Mouse (Mus musculus) yolk sac, embryonic 10.5 days (tissue): ENCODE measurements around the gene Esyt3.

Experiments
- DNase-seq: peaks from one replicate; pipeline ENCODE4 v3.0.0-alpha.2; 2017; ENCODE audit warnings: low spot score

Gene Esyt3

DNA sequence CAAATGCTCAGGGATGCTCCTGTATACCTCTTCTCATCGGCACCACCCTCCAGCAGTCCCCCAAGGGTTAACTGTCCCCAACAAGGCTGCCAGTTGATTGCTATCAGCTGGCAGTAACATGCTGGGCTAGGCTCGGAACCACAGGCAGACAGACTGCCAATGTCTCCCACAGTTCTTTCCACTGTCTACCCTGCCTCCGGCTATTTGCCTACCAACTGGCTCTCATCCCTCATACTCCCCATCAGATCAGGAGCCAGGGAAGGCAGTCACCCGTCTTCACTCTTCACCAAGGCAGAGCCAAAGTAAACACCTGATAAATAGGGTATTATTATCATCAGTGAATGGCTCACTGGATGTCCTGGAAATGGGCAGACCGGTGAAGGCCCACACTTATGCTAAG lies 3.6 kb downstream of the Esyt3 start:
- no peak for DNase-seq

DNA sequence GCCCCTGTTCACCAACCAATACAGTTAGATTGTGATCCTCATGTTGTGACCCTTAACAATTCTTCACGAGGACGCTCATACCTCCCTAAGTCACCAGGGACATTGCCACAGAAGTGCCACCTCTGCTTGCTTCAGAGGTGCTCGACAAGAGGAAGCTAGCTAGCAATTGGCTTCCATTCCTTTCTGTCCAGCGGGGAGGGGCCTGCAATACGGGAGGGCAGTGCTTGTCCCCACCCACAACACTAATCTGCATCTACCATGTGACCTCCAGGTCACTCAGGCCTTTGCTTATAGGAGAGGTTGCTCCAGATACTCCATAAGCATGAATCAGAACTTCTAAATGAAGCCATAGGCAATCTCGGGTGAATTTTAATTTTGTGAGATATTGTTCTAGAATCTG lies 5.0 kb downstream of the Esyt3 start:
- no peak for DNase-seq

DNA sequence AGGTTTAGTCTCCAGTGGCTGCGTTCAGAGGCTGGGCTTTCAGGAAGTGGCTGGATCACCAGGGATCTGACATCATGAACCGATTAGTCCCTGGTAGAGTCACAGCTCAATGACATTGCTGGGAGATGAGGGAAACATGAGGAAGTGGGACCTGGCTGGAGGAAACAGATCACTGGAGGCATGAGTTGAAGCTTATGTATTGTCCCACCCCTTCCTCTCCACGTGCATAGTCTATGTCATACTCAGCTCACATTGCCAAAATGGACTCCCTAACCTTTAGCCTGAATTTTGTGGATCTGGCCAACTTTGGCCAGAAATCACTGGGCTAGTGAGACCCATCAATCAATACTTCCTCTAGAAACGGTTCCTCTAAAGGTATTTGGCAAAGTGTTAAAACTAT lies 5.4 kb downstream of the Esyt3 start:
- no peak for DNase-seq

DNA sequence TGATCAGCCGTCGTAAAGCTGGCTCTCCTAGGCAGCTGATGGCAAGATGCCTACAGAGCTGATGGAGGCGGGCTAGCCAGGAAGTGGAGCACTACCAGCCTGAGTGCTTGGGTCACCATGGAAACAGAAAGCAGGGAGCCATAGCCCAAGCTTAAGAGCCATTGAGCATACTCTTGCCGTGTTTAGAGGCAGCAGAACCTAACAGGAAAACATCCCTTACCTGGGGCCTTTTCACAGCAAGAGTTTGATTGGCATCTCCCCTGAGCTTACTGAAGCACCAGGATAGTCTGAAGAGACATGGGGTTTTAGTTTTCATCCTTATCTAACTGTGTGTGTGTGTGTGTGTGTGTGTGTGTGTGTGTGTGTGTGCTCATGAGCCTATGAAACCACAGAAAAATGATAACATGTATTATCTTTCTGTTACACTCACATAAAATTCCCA lies 13.0 kb downstream of the Esyt3 start:
- DNase-seq = no peak

DNA sequence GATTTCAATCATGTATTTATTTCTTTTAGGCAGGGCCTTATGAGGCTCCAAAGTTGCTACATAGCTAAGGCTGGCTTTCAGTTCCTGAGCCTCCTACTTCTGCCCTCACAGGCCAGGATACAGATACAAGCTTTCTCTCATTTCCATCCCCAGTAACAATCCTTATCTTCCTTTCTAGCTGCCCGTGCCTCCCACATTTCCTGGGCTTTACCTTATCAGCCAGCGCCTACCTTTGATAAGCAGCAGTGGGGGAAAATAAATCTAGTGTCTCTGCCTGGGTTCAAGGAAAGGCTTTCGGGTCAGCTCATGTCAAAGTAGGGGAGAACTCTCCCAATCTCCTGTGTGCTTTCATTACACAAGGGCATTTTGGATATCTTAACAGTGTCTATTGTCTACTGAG lies 16.8 kb downstream of the Esyt3 start:
- no peak for DNase-seq

DNA sequence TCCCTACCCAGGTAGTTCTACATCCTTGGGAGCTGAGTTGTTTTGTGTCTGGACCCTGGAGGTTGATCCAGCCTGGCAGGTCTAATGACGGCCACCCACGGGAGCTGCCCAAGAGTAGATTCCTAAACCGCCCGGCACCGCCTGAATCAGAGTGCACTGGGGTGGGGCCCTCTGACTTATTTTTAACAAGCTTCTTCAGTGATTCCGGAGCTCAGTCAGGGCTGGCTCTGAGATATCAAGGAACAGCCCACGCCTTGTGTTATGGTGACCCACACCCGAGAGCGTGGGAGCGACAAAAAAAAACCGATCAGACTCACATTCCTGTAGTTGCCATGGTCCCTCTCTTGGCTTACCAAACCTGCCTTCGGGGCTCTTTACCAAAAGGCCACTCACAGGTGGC lies 18.2 kb downstream of the Esyt3 start:
- no peak for DNase-seq

DNA sequence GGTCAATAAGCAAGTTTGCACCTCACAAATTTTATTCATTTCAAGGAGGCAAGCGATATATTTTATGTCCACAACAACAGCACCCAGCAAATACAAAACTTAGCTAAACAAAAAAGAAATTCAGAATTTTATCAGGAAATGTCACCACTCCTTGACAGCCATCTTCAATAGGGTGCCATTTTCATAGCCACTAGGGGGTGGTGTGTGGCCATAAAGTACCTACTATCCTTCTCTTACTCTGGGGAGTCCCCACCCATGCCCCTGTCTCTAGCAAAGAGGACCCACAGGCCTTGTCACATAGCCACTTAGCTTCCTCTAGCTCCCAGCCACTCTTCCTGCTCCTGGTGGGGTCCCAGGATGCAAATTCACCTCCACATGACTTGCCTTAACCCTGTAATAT lies 19.2 kb downstream of the Esyt3 start:
- DNase-seq = no peak

DNA sequence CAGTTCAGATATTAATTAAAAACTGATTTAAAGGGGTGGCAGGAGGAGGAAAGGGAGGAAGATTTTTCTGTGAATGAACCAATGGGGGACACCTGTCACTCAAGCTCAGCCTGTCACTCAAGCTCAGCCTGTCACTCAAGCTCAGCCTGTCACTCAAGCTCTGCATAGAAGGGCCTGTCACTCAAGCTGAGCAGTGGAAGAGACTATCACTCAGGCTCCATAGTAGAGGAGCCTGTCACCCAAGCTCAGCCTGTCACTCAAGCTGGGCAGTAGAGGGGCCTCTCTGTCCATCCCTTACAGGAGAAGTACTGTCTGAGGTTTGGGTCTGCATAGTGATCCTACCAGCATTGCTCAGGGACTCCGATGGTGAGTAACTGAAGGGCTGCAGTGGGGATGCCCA lies 20.1 kb downstream of the Esyt3 start:
- DNase-seq = no peak

DNA sequence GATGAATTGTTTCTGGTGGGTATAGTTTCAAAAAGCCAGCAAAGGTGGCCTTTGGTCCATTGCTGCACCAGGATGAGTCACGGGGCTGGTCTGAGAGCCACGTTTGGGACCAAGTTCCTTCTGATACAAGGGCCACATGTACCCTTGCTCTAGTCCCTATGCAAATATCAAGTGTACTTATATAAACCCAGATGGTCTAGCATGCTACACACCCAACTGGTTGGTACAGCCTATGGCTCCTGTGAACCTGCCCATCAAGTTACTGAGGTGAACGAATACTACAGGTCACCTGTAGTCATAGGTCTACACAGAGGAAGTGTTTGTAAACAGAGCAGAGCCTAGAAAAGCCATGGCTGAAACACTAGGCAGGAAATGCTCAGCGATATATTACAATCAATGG lies 21.8 kb downstream of the Esyt3 start:
- no peak for DNase-seq

DNA sequence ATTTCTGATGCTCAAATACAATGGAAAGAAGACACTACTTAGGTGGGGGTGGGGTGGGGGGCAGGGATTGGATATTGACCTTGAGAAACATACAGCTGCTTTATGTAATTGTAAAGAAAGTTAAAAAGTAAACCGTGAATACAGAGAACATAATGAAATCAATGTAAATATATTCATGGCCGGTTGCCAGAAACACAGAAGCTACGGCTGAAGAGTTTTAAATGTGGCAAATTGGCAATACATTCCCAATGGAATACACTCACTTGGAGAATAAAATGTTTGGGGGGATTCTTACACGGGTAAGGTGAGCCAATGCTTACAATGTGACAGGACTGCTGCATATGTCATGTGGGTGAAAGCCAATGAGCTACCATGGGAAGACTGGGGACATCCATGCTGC lies 31.5 kb downstream of the Esyt3 start:
- DNase-seq = no peak

DNA sequence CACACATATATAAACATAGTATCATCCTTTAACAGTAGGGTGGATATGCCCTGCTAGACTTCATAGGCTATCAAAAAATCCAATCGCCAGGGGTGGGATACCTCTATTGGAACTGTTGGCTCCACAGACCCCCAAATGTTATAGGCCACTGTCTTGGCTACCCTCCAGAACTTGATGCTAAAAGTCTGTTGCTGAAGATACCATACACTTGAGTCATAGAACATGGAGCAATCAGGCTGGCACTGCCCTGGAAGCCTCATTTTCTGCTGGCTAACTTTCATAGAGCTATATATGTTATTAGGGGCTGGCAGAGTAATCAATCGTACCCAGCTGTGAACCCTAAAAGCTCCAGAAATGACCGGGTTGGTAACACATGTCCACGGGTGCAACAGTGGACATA lies 32.4 kb downstream of the Esyt3 start:
- DNase-seq = no peak

DNA sequence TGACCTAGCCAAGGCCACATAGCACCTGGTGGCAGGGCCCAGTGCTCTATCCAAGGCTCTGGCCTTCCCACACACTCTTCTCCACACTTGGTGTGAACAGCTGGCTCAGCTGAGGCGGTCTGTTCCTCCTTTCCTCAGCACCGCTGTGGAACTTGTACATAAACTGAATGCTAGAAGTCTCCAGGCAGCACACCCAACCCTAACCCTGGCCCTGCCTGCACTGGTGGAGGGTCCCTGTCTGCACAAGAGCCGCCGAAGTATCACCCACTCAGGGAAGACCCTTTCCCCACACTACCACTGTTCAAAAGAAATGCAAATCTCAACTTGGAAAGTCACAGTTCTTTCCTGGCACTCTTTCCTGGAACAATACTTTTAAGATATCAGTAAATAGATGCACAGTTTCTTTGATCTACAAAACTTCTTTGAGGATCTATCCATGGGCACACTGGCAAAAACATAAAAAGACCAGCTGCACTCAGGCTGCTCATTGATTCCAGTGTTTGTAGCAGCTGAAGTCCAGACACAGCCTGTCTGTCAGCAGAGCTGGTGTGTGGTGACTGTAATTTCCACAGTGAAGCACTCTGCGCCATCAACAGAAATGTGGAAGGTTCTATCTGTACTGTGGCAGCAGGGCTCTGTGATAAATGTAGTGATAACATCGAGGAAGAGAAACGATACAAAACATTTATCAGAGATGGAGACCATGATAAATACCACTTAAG lies 33.0 kb downstream of the Esyt3 start:
- DNase-seq = no peak

DNA sequence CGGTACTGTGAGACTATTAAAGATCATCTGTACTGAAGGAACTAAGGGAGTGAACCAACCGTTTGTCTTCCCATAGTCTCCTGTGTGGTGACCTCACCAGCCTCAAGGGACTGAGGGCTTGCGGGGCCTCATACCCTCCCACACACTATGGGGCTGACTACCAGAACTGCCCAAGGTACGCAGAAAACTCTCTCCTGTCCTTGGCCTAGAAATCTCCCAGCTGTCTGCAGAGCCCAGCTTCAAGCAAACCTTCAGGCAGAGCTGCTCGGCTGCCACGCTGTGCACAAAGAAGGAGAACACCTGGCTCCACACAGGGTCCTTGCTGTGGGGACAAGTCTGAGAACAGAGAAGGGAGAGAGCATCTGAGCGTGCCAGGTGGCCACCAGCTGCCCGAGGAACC lies 38.4 kb downstream of the Esyt3 start:
- DNase-seq = no peak

DNA sequence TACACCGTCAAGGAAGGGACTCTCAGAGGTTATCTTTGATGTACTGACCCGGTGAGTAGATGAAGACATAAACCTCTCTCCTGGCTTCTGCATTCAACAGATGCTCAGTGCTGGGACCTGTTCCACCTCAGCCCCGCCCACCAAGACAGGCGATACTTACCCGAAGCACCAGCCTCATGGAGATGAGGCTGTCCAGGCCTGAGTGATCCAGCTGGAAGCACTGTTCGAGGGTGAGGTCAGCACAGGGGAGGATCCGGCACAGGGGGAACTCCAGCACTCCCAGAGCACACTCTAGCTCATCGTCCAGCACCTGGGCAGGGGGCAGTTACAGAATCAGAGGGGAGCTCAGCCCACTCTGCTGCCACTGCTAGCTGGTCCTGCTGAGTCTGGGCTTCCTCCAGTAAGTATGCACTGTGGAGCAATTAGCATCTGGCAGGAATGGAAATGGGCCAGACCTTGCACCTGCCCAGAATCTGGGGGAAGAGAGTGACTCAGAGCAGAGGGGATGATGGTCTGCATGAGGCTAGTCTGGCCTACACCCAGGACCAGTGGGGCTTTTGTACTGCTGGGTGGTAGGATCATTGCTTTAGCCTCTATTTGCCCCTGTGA lies 38.9 kb downstream of the Esyt3 start:
- DNase-seq = no peak

DNA sequence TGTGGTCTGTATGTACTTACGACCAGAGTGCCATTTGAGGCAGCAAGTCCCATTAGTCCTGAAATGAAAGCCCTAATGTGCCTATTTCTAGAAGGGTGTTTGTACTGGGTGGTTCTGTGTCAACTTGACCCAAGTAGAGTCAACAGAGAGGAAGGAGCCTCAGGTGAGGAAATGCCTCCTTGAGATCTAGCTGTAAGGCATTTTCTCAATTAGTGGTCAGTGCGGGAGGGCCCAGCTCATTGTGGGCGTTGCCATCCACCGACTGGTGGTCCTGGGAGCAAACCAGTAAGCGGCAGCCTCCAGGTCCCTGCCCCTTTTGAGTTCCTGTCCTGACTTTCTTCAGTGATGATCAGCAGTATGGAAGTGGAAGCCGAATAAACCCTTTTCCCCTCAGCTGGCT lies 52.1 kb downstream of the Esyt3 start:
- DNase-seq = no peak

DNA sequence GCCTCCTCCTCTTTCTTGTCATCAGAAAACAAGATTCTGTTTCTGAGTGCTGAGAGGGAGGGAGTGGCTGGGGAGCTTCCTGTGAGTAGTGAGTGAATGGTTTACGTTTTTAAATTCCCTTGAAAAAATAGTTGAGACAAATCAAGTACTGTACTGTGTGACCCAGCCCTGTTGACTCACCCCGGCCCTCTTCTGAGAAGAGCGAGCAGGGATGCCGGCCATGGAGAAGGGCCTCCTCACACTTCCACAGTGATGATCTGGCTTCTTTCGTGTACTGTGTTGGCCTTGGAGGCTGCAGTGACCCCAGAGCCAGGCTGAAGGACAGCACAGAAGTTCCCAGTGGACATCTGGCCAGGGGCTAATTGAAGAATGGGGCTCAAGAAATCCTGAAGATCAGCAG lies 54.1 kb downstream of the Esyt3 start:
- DNase-seq = no peak
